Mouse (Mus musculus): ENCODE results near the gene Fgfr2.

GRCm38 (mm10) chr7:132247091-132247490 is 876.1 kb downstream of the Fgfr2 start:
- TF ChIP-seq TCF3 (IDR thresholded peaks at IDR 0.05; ENCODE audit: insufficient read length, low read depth) (no peak), MAX (IDR thresholded peaks at IDR 0.05; ENCODE audit: low read depth) (no peak), MYOD1 (IDR thresholded peaks at IDR 0.05; ENCODE audit: control insufficient read depth in 1 of 3, insufficient read length in 2 of 3, low read depth in 2 of 3) (no peak), POLR2A (IDR thresholded peaks at IDR 0.05; ENCODE audit: insufficient read length, low read depth) (no peak), POLR2AphosphoS2 (IDR thresholded peaks at IDR 0.05; ENCODE audit: insufficient read length, low read depth) (no peak), CEBPB (IDR thresholded peaks at IDR 0.05; ENCODE audit: insufficient read depth, poor library complexity, severe bottlenecking) (no peak), REST (IDR thresholded peaks at IDR 0.05; ENCODE audit: insufficient read depth, insufficient read length) (no peak), E2F4 (IDR thresholded peaks at IDR 0.05; ENCODE audit: insufficient read depth) (no peak), SRF (IDR thresholded peaks at IDR 0.05; ENCODE audit: control insufficient read depth, insufficient read length, low read depth) (no peak), MYOG (IDR thresholded peaks at IDR 0.05; ENCODE audit: control insufficient read depth in 1 of 3, insufficient read depth in 1 of 3, insufficient read length in 2 of 3, low read depth in 2 of 3) (no peak)
